Mouse (Mus musculus): ENCODE data around the gene Tmem132c. TPM values are rescaled to one million over a fixed set of nuclear protein-coding genes. Genes with fewer than 3 reads are reported as not detected.
A peak's percentile ranks its signal among the peaks of the same experiment; 100 is the strongest.

Gene Tmem132c
- polyA plus RNA-seq, 1 experiment: 13.8 TPM

DNA sequence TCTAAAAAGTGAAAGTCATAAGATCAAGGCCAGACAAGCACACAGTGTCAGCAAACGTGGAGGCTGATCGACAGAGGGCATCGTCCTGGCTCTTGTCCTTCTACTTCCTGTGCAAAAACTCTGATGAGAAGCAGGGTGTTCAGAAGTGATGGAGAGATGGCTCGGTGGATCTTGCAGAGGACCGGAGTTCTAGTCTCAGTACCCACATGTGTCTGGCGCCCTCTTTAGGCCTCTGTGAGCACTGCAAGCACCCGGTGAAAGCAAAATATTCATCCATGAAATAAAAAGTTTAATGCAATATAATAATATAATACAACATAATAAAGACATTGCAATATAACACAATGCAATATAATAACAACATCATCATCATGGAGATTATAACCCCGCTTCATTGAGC lies 335.8 kb downstream of the Tmem132c start:
- no peaks in the 10 kb centered on the region for H3K4me1 ChIP-seq (ENCODE audit: control insufficient read depth, insufficient read depth, low read length)
- TF ChIP-seq POLR2A (IDR thresholded peaks at IDR 0.05; ENCODE audit: borderline replicate concordance, extremely low read depth, low read depth, low read length) (no peak), CTCF (IDR thresholded peaks at IDR 0.05; ENCODE audit: insufficient read depth, low read length) (peak; percentile 43; the same call in 1 of the 2 replicates)
- WGBS: 37% methylated on average over 8 of the region's 8 CpGs
- no peak for DNase-seq
- H3K4me3 ChIP-seq (replicated peaks; ENCODE audit: extremely low read depth, low read depth, low read length): no peak overlapping the region

DNA sequence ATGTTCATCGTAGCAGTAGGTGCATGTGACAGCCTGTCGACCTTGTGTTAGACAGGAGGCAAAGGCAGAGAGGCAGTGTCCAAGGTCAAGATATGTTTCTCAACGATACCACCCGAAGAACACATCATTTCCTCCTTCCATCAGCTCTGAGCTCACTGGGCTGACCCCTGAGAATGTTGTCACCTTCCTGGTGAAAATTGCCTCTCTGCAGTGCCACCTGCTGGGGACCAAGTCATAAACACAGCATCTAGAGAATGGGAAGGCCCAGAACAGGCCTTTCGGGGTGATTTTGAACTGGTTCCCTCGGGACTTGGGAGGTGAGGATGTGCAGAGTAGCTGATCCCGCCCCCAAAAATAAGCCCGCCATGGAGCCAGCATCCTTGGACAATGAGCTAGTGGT lies 342.1 kb downstream of the Tmem132c start:
- 71% methylated on average over 8 of the region's 8 CpGs for WGBS
- Histone ChIP-seq H3K4me3 (replicated peaks; ENCODE audit: extremely low read depth, low read depth, low read length) (no peak overlapping the region), H3K4me1 (ENCODE audit: control insufficient read depth, insufficient read depth, low read length) (no peaks in the 10 kb centered on the region)
- DNase-seq: no peak
- TF ChIP-seq POLR2A (IDR thresholded peaks at IDR 0.05; ENCODE audit: borderline replicate concordance, extremely low read depth, low read depth, low read length) (no peak), CTCF (IDR thresholded peaks at IDR 0.05; ENCODE audit: insufficient read depth, low read length) (no peak)

DNA sequence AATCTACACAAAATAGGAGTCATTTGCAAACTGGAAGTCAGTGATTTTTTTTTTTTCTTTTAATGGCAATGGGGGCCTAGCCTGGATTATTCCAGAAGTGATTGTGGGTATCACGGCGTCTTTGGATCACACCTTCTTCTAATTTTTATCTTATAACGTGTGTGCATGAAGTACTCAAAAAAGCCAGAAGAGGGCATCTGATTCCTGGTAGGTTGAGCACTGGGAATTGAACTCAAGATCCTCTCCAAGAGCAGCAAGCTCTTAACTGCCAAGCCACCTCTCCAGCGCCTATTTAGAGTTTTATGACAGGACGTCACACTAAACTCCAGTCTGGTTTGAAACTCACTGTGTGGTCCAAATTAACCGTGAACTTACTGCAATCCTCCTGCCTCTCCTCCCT lies 346.2 kb downstream of the Tmem132c start:
- TF ChIP-seq CTCF (IDR thresholded peaks at IDR 0.05; ENCODE audit: insufficient read depth, low read length) (no peak), POLR2A (IDR thresholded peaks at IDR 0.05; ENCODE audit: borderline replicate concordance, extremely low read depth, low read depth, low read length) (no peak)
- WGBS: 67% methylated on average over 6 of the region's 6 CpGs
- no peak for DNase-seq
- Histone ChIP-seq H3K4me1 (ENCODE audit: control insufficient read depth, insufficient read depth, low read length) (no peaks in the 10 kb centered on the region), H3K4me3 (replicated peaks; ENCODE audit: extremely low read depth, low read depth, low read length) (no peak overlapping the region)

DNA sequence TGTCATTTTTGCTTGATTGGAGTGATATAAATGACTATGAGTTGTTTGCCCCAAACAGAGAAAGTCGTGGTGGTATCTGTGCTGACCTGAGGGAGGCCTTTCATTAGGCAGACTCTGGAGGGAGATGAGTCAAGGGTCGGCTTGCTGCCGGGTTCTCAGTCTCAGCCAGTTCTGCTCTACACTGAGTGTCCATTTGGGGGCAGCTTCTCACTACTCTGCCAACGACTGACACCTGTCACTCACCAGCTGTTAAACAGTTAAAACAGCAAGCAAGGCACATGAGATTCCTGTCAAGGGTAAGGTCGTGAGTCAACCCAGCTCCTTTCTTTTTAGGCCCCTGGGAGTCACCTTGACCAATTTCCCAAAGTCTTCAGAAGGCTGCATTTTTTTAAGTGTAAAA lies 350.8 kb downstream of the Tmem132c start:
- Histone ChIP-seq H3K4me1 (ENCODE audit: control insufficient read depth, insufficient read depth, low read length) (no peaks in the 10 kb centered on the region), H3K4me3 (replicated peaks; ENCODE audit: extremely low read depth, low read depth, low read length) (no peak overlapping the region)
- 62% methylated on average over 5 of the region's 5 CpGs for WGBS
- no peak for DNase-seq
- TF ChIP-seq CTCF (IDR thresholded peaks at IDR 0.05; ENCODE audit: insufficient read depth, low read length) (no peak), POLR2A (IDR thresholded peaks at IDR 0.05; ENCODE audit: borderline replicate concordance, extremely low read depth, low read depth, low read length) (no peak)

DNA sequence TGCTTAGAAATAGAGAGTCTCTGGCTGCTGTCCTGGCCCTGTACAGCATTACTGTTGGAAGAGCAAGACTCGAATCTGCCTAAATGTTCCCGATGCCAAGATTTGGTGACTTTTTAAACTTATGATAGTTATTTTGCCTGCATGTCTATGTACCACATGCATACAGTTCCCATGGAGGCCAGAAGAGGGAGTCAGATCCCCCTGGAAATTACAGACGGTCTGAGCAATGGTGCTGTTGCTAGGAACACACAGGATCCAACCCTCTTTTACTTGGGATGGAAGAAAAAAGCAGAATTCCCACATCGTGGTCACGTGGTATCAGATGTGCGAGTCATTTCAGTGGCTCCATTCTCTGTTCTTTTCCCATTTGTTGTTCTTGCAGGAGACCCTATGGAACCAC lies 351.2 kb downstream of the Tmem132c start:
- Histone ChIP-seq H3K4me3 (replicated peaks; ENCODE audit: extremely low read depth, low read depth, low read length) (no peak overlapping the region), H3K4me1 (ENCODE audit: control insufficient read depth, insufficient read depth, low read length) (no peaks in the 10 kb centered on the region)
- DNase-seq: no peak
- peak; percentile 42 for TF ChIP-seq CTCF (IDR thresholded peaks at IDR 0.05; ENCODE audit: insufficient read depth, low read length)
- TF ChIP-seq POLR2A (IDR thresholded peaks at IDR 0.05; ENCODE audit: borderline replicate concordance, extremely low read depth, low read depth, low read length): no peak
- 76% methylated on average over 6 of the region's 6 CpGs for WGBS

DNA sequence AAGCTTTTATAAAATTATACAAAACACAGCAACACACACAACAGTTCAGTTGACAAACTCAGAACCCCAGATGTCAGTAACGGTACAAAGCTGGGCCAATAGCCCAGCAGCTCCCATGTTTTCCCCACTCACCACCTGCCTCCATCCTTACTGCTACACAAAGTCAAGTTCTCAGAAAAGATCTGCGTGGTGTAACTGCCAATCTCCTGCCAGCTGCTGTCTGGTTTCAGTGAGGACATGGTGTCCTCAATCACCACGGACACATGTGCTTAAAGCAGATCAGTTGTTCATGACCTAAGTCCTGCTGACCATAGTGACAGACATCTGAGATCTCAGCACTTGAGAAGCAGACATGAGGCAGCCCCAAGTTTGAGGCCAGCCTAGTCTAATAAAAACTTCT lies 354.1 kb downstream of the Tmem132c start:
- no peak overlapping the region for H3K4me3 ChIP-seq (replicated peaks; ENCODE audit: extremely low read depth, low read depth, low read length)
- no peak for DNase-seq
- TF ChIP-seq CTCF (IDR thresholded peaks at IDR 0.05; ENCODE audit: insufficient read depth, low read length): no peak
- no peak for TF ChIP-seq POLR2A (IDR thresholded peaks at IDR 0.05; ENCODE audit: borderline replicate concordance, extremely low read depth, low read depth, low read length)
- no peaks in the 10 kb centered on the region for H3K4me1 ChIP-seq (ENCODE audit: control insufficient read depth, insufficient read depth, low read length)
- 88% methylated on average over 3 of the region's 3 CpGs for WGBS

DNA sequence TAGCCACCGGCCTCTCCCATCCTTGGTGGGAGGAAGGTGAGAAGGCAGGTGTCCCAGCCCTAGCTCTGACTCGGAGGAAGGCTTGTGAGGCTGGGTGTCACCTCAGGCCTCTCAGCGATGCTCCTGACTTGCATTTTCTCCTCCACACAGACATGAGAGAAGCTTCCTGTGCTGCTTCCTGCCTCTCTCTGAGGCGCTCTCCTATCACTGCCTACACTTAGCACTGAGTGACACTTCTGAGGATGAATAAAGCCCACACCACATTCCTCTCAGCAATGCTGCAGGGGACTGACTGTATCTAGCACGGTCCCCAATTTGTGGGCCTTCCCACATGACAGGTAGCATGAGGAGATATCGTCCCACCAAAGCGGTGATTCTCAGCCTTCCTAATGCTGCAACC lies 355.3 kb downstream of the Tmem132c start:
- H3K4me3 ChIP-seq (replicated peaks; ENCODE audit: extremely low read depth, low read depth, low read length): no peak overlapping the region
- TF ChIP-seq CTCF (IDR thresholded peaks at IDR 0.05; ENCODE audit: insufficient read depth, low read length) (no peak), POLR2A (IDR thresholded peaks at IDR 0.05; ENCODE audit: borderline replicate concordance, extremely low read depth, low read depth, low read length) (no peak)
- DNase-seq: no peak
- WGBS: 74% methylated on average over 7 of the region's 7 CpGs
- no peaks in the 10 kb centered on the region for H3K4me1 ChIP-seq (ENCODE audit: control insufficient read depth, insufficient read depth, low read length)

DNA sequence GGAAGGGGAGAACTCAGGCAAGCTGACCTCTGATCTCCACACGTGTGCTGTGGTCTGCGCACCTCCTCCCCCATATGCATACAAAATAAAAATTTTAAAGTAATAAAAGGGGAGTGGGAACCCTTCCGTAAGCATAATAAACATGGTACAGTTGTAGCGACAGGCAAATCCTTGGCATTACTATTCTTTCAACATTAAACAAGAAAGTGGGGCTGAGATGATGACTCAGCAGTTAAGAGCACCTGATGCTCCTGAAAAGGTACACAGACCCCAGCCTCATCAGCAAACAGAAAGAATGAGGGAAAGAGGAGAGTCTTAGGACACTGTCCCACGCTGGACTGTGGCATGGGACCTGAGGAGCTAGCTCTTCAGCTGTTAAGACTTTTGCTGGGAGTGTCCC lies 361.4 kb downstream of the Tmem132c start:
- H3K4me3 ChIP-seq (replicated peaks; ENCODE audit: extremely low read depth, low read depth, low read length): no peak overlapping the region
- 88% methylated on average over 5 of the region's 5 CpGs for WGBS
- TF ChIP-seq CTCF (IDR thresholded peaks at IDR 0.05; ENCODE audit: insufficient read depth, low read length): no peak
- TF ChIP-seq POLR2A (IDR thresholded peaks at IDR 0.05; ENCODE audit: borderline replicate concordance, extremely low read depth, low read depth, low read length): no peak
- no peaks in the 10 kb centered on the region for H3K4me1 ChIP-seq (ENCODE audit: control insufficient read depth, insufficient read depth, low read length)
- no peak for DNase-seq

DNA sequence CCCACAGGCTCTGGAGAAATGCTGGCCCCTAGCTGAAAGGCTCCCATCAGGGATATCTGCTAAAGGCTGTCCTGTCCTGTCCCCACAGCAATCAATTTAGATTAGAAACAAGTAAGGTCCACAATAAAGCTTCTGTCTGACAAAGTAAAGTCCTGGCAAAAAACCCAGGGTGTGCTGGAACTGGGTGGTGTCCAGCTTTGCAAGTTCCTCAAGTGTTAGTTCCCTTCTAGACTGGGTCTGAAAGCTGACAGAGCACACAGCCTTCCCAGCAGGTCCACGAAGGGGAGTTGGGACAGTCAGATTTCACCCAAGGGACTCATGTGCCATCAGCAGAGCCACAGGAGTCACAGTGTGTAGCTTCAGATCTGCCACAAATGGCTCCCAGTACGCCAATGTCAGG lies 365.9 kb downstream of the Tmem132c start:
- no peak for DNase-seq
- 73% methylated on average over 2 of the region's 2 CpGs for WGBS
- TF ChIP-seq POLR2A (IDR thresholded peaks at IDR 0.05; ENCODE audit: borderline replicate concordance, extremely low read depth, low read depth, low read length) (no peak), CTCF (IDR thresholded peaks at IDR 0.05; ENCODE audit: insufficient read depth, low read length) (no peak)
- peaks cover 22% of the 10 kb centered on the region for H3K4me1 ChIP-seq (ENCODE audit: control insufficient read depth, insufficient read depth, low read length)
- H3K4me3 ChIP-seq (replicated peaks; ENCODE audit: extremely low read depth, low read depth, low read length): no peak overlapping the region

DNA sequence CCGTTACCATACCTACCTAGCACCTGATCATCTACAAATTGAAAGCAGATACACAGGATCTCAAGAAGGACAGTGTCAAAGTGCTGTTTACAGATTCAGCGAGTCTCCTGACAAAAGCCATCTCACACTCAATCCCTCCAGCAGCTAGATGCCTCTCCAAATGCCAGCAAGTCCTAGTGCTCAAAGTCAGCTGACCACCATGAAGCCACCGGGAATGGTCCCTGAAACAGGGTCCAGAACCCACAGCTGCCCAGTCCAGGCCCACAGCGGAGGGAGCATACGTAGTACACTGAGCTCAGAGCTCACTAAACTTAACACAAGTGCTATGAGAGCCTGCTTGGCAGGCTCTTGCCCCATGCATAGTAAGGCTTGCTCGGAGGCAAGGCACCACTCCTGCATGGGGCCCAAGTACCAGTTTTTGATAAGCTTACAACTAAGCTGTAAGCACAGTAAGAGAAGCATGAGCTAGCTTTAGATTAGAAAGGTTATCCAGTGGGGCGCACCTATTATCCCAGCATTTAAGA lies 367.6 kb downstream of the Tmem132c start:
- peaks cover 30% of the 10 kb centered on the region for H3K4me1 ChIP-seq (ENCODE audit: control insufficient read depth, insufficient read depth, low read length)
- WGBS: 67% methylated on average over 7 of the region's 7 CpGs
- H3K4me3 ChIP-seq (replicated peaks; ENCODE audit: extremely low read depth, low read depth, low read length): no peak overlapping the region
- DNase-seq: no peak
- TF ChIP-seq CTCF (IDR thresholded peaks at IDR 0.05; ENCODE audit: insufficient read depth, low read length) (no peak), POLR2A (IDR thresholded peaks at IDR 0.05; ENCODE audit: borderline replicate concordance, extremely low read depth, low read depth, low read length) (no peak)
